Comparison of ENCODE assay signal across 8 mouse cellular contexts in genomic region chrX:152178843-152179545, GRCm38 (mm10). TPM values are rescaled to one million over a fixed set of nuclear protein-coding genes. Genes with fewer than 3 reads are reported as not detected.
A peak's percentile ranks its signal among the peaks of the same experiment; 100 is the strongest.
DNase-seq lines count a peak whose midpoint lies in the region; ATAC-seq lines count a peak whose summit lies in the region.

No protein-coding gene starts in this region.

- ATAC-seq in midbrain, embryonic 15.5 days (replicated peaks): 0 out of 2 replicates have a peak, but pooled peaks have one; percentile 52
- no peak for ATAC-seq in midbrain, embryonic 13.5 days
- peak; percentile 75 for ATAC-seq in heart, embryonic 11.5 days (replicated peaks; ENCODE audit: insufficient number of reproducible peaks, low FRiP score, low TSS enrichment)
- ATAC-seq in kidney, embryonic 15.5 days (replicated peaks; ENCODE audit: low FRiP score): peak; percentile 82

- peak; percentile 26 for DNase-seq in embryo, embryonic 11 days
- peak; percentile 87 for DNase-seq in lung, postnatal 10 days
- peak; percentile 26 for DNase-seq in urinary bladder, adult 2 months (ENCODE audit: low spot score)
- no peak for DNase-seq in c-Kit-positive CD71-positive TER-119-positive erythroid progenitor cells, embryonic 14.5 days (ENCODE audit: low spot score)

- no peaks in the 10 kb centered on the region for H3K9me3 ChIP-seq in midbrain, embryonic 15.5 days
- no peaks in the 10 kb centered on the region for H3K9me3 ChIP-seq in midbrain, embryonic 13.5 days
- no peaks in the 10 kb centered on the region for H3K9me3 ChIP-seq in heart, embryonic 11.5 days (replicated peaks; ENCODE audit: control insufficient read depth, low read length)
- H3K9me3 ChIP-seq in kidney, embryonic 15.5 days (replicated peaks): no peaks in the 10 kb centered on the region

- H3K4me3 ChIP-seq in midbrain, embryonic 15.5 days: no peak overlapping the region
- H3K4me3 ChIP-seq in midbrain, embryonic 13.5 days (replicated peaks): no peak overlapping the region
- peak overlapping the region; percentile 13; the same call in 1 of the 2 replicates for H3K4me3 ChIP-seq in heart, embryonic 11.5 days (ENCODE audit: low read depth, low read length)
- peak overlapping the region; percentile 41 for H3K4me3 ChIP-seq in kidney, embryonic 15.5 days (replicated peaks)

- no peak overlapping the region for H3K9ac ChIP-seq in midbrain, embryonic 15.5 days
- no peak overlapping the region for H3K9ac ChIP-seq in midbrain, embryonic 13.5 days (replicated peaks)
- H3K9ac ChIP-seq in heart, embryonic 11.5 days (ENCODE audit: low read depth, low read length): no peak overlapping the region; the same call in 1 of the 2 replicates
- H3K9ac ChIP-seq in kidney, embryonic 15.5 days: no peak overlapping the region

- WGBS in midbrain, embryonic 15.5 days: 54% methylated on average over 8 of the region's 8 CpGs
- WGBS in midbrain, embryonic 13.5 days: 62% methylated on average over 8 of the region's 8 CpGs
- WGBS in heart, embryonic 11.5 days (ENCODE audit: insufficient replicate concordance): 52% methylated on average over 8 of the region's 8 CpGs
- WGBS in kidney, embryonic 15.5 days: 38% methylated on average over 8 of the region's 8 CpGs

- H3K36me3 ChIP-seq in midbrain, embryonic 15.5 days (replicated peaks): no peaks in the 10 kb centered on the region
- H3K36me3 ChIP-seq in midbrain, embryonic 13.5 days: no peaks in the 10 kb centered on the region
- no peaks in the 10 kb centered on the region for H3K36me3 ChIP-seq in heart, embryonic 11.5 days (ENCODE audit: control insufficient read depth, insufficient read depth, low read length)
- no peaks in the 10 kb centered on the region for H3K36me3 ChIP-seq in kidney, embryonic 15.5 days

- H3K4me1 ChIP-seq in midbrain, embryonic 15.5 days: no peaks in the 10 kb centered on the region
- no peaks in the 10 kb centered on the region for H3K4me1 ChIP-seq in midbrain, embryonic 13.5 days (replicated peaks)
- no peaks in the 10 kb centered on the region for H3K4me1 ChIP-seq in heart, embryonic 11.5 days (ENCODE audit: control insufficient read depth, insufficient read depth, low read length)
- H3K4me1 ChIP-seq in kidney, embryonic 15.5 days: 0 out of 2 replicates have a peak, but pooled peaks cover 3% of the 10 kb centered on the region

- no peak overlapping the region for H3K27ac ChIP-seq in midbrain, embryonic 15.5 days
- H3K27ac ChIP-seq in midbrain, embryonic 13.5 days: no peak overlapping the region
- H3K27ac ChIP-seq in heart, embryonic 11.5 days (ENCODE audit: low read depth, low read length): 0 out of 2 replicates have a peak overlapping the region, but pooled peaks have one; percentile 24
- peak overlapping the region; percentile 48; the same call in 1 of the 2 replicates for H3K27ac ChIP-seq in kidney, embryonic 15.5 days

- H3K27me3 ChIP-seq in midbrain, embryonic 15.5 days (replicated peaks): peaks cover 46% of the 10 kb centered on the region
- H3K27me3 ChIP-seq in midbrain, embryonic 13.5 days: peaks cover 76% of the 10 kb centered on the region
- peaks cover 17% of the 10 kb centered on the region; the same call in 1 of the 2 replicates for H3K27me3 ChIP-seq in heart, embryonic 11.5 days (ENCODE audit: control insufficient read depth, insufficient read depth, low read length)
- peaks cover 64% of the 10 kb centered on the region for H3K27me3 ChIP-seq in kidney, embryonic 15.5 days

- H3K4me2 ChIP-seq in midbrain, embryonic 15.5 days: peak overlapping the region; percentile 28
- H3K4me2 ChIP-seq in midbrain, embryonic 13.5 days (replicated peaks): no peak overlapping the region
- H3K4me2 ChIP-seq in heart, embryonic 11.5 days: peak overlapping the region; percentile 55
- peak overlapping the region; percentile 54 for H3K4me2 ChIP-seq in kidney, embryonic 15.5 days

RNA-seq across cellular contexts. Expression of gene Iqsec2, which starts 34.9 kb away (rescaled TPM):
- polyA plus RNA-seq in midbrain, embryonic 15.5 days (2015; fragmentation: Nextera tagmentation; extraction: Ambion mirVana): 4.8 and 6.3 TPM in 2 replicates
- polyA plus RNA-seq in midbrain, embryonic 13.5 days (2015; fragmentation: Nextera tagmentation; extraction: Ambion mirVana): 3.2 TPM in 2 replicates
- 21.6 and 23.6 TPM in 2 replicates for polyA plus RNA-seq in heart, embryonic 11.5 days (2014; fragmentation: Nextera tagmentation; extraction: Ambion mirVana)
- 3.9 and 5.0 TPM in 2 replicates for polyA plus RNA-seq in kidney, embryonic 15.5 days (2015; fragmentation: Nextera tagmentation; extraction: Ambion mirVana)
- polyA plus RNA-seq in urinary bladder, adult 2 months (2012; rRNA removed): 8.3 and 10.7 TPM in 2 replicates

RNA-seq across cellular contexts. Expression of gene Kdm5c, which starts 53.8 kb away (rescaled TPM):
- 38.6 and 38.9 TPM in 2 replicates for polyA plus RNA-seq in midbrain, embryonic 15.5 days (2015; fragmentation: Nextera tagmentation; extraction: Ambion mirVana)
- polyA plus RNA-seq in midbrain, embryonic 13.5 days (2015; fragmentation: Nextera tagmentation; extraction: Ambion mirVana): 39.6 and 45.6 TPM in 2 replicates
- polyA plus RNA-seq in heart, embryonic 11.5 days (2014; fragmentation: Nextera tagmentation; extraction: Ambion mirVana): 28.6 and 30.2 TPM in 2 replicates
- 43.4 and 44.0 TPM in 2 replicates for polyA plus RNA-seq in kidney, embryonic 15.5 days (2015; fragmentation: Nextera tagmentation; extraction: Ambion mirVana)
- 29.3 and 35.1 TPM in 2 replicates for polyA plus RNA-seq in urinary bladder, adult 2 months (2012; rRNA removed)

Comparison
In these comparisons a context has a peak if more than half of its experiments do, and no peak if none do; other contexts are left out.
1. H3K27ac ChIP-seq: peak in heart, embryonic 11.5 days (single experiment) and kidney, embryonic 15.5 days (single experiment); none in midbrain, embryonic 15.5 days (single experiment) and midbrain, embryonic 13.5 days (single experiment).
2. H3K4me3 ChIP-seq: peak in heart, embryonic 11.5 days (single experiment) and kidney, embryonic 15.5 days (single experiment); none in midbrain, embryonic 15.5 days (single experiment) and midbrain, embryonic 13.5 days (single experiment).